Mouse (Mus musculus): Measurements from ENCODE around the gene Coq10b. TPM values are rescaled to one million over a fixed set of nuclear protein-coding genes. Genes with fewer than 3 reads are reported as not detected.
"Not testable (repeated sequence)": the region's sequence is repeated elsewhere in the genome, so short reads cannot be mapped to it uniquely, and the experiment has no call there.

The Coq10b gene
- polyA plus RNA-seq, 1 experiment from 2014 or later, result 18.2 TPM

- no peak overlapping the region for H3K9ac ChIP-seq
- no peaks in the 10 kb centered on the region for H3K4me1 ChIP-seq
- H3K9me3 ChIP-seq, result peaks cover 7% of the 10 kb centered on the region; the same call in 1 of the 2 replicates
- no peak overlapping the region for H3K4me2 ChIP-seq
- no peak for ATAC-seq (ENCODE audit: insufficient number of reproducible peaks, insufficient read depth, low FRiP score, low TSS enrichment, low read depth)
- WGBS, result 92% methylated on average over 5 of the region's 5 CpGs
- peaks cover 26% of the 10 kb centered on the region for H3K36me3 ChIP-seq
- H3K27ac ChIP-seq, result no peak overlapping the region
- no peaks in the 10 kb centered on the region for H3K27me3 ChIP-seq
- H3K4me3 ChIP-seq, result no peak overlapping the region
Observed at GRCm38 (mm10) chr1:55061099-55061498, 8.5 kb downstream of the Coq10b start.

DNA sequence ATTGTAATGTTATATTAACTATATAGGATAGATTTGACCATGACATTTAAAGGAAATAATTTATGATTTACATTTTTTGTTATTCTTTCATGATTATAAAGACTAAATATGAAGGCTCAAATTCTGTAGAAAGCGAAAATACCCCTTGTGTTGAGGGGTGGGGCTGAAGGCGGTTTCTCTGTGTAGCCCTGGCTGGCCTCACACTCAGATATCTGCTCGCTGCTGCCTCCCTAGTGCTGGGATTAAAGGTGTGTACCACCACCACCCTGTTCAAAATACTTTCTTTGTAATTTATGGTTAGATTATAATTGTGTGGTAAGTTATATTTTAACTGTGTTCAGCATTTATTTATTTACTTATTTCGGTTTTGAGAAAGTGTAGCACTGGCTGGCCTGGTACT is 9.2 kb downstream of the Coq10b start:
- no peak for ATAC-seq (ENCODE audit: insufficient number of reproducible peaks, insufficient read depth, low FRiP score, low TSS enrichment, low read depth)
- peaks cover 7% of the 10 kb centered on the region; the same call in 1 of the 2 replicates for H3K9me3 ChIP-seq
- 87% methylated on average over 4 of the region's 4 CpGs for WGBS

GRCm38 (mm10) chr1:55072328-55072727 is 19.8 kb downstream of the Coq10b start:
- not testable (repeated sequence) for ATAC-seq (ENCODE audit: insufficient number of reproducible peaks, insufficient read depth, low FRiP score, low TSS enrichment, low read depth); H3K4me2 ChIP-seq; H3K4me1 ChIP-seq; H3K9ac ChIP-seq; H3K4me3 ChIP-seq; H3K27ac ChIP-seq; H3K9me3 ChIP-seq; H3K27me3 ChIP-seq
- H3K36me3 ChIP-seq, result peaks cover 44% of the 10 kb centered on the region

More for the DNA sequence above, 9.2 kb downstream of the Coq10b start:
- Histone ChIP-seq H3K4me2 (no peak overlapping the region), H3K4me3 (no peak overlapping the region), H3K9ac (no peak overlapping the region), H3K36me3 (peaks cover 27% of the 10 kb centered on the region), H3K27me3 (no peaks in the 10 kb centered on the region), H3K27ac (no peak overlapping the region), H3K4me1 (no peaks in the 10 kb centered on the region)

- Histone ChIP-seq H3K9ac (no peak overlapping the region), H3K27ac (no peak overlapping the region), H3K36me3 (peaks cover 53% of the 10 kb centered on the region), H3K9me3 (no peaks in the 10 kb centered on the region), H3K4me1 (no peaks in the 10 kb centered on the region), H3K27me3 (no peaks in the 10 kb centered on the region), H3K4me3 (no peak overlapping the region), H3K4me2 (no peak overlapping the region)
- no peak for ATAC-seq (ENCODE audit: insufficient number of reproducible peaks, insufficient read depth, low FRiP score, low TSS enrichment, low read depth)
- 33% methylated on average over 2 of the region's 2 CpGs for WGBS
Observed at GRCm38 (mm10) chr1:55074757-55075156, 22.2 kb downstream of the Coq10b start.

GRCm38 (mm10) chr1:55075652-55076394 is 23.3 kb downstream of the Coq10b start:
- Histone ChIP-seq H3K4me1 (no peaks in the 10 kb centered on the region), H3K36me3 (peaks cover 60% of the 10 kb centered on the region), H3K27me3 (no peaks in the 10 kb centered on the region), H3K27ac (no peak overlapping the region), H3K4me2 (no peak overlapping the region), H3K9me3 (no peaks in the 10 kb centered on the region), H3K4me3 (no peak overlapping the region), H3K9ac (no peak overlapping the region)
- 0 out of 2 replicates have a peak, but pooled peaks have one; percentile 26 for ATAC-seq (ENCODE audit: insufficient number of reproducible peaks, insufficient read depth, low FRiP score, low TSS enrichment, low read depth)
- 73% methylated on average over 5 of the region's 5 CpGs for WGBS

DNA sequence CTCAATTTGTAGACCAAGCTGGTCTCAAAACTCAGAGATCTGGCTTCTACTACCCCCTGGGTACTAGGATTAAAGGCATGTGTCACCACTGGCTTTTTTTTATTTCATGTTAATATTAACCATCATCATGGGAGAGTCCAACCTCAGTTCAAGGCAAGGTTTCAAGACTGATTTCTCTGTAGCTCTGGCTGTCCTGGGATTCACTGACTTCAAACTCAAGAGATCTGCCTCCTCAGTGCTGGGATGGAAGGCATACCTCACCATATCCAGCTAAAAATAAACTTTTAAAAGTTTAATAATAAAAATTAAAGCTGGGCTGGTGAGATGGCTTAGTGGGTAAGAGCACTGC is 23.8 kb downstream of the Coq10b start:
- ATAC-seq (ENCODE audit: insufficient number of reproducible peaks, insufficient read depth, low FRiP score, low TSS enrichment, low read depth), result no peak
- H3K36me3 ChIP-seq, result peaks cover 60% of the 10 kb centered on the region
- no peak overlapping the region for H3K4me3 ChIP-seq

GRCm38 (mm10) chr1:55076849-55077516 is 24.4 kb downstream of the Coq10b start:
- ATAC-seq (ENCODE audit: insufficient number of reproducible peaks, insufficient read depth, low FRiP score, low TSS enrichment, low read depth), result no peak
- Histone ChIP-seq H3K36me3 (peaks cover 61% of the 10 kb centered on the region), H3K27me3 (no peaks in the 10 kb centered on the region), H3K4me3 (no peak overlapping the region), H3K27ac (no peak overlapping the region), H3K4me1 (no peaks in the 10 kb centered on the region), H3K4me2 (no peak overlapping the region), H3K9me3 (no peaks in the 10 kb centered on the region), H3K9ac (no peak overlapping the region)
- WGBS, result 78% methylated on average over 2 of the region's 2 CpGs

More for the DNA sequence above, 23.8 kb downstream of the Coq10b start:
- Histone ChIP-seq H3K9ac (no peak overlapping the region), H3K27me3 (no peaks in the 10 kb centered on the region), H3K4me1 (no peaks in the 10 kb centered on the region), H3K9me3 (no peaks in the 10 kb centered on the region), H3K27ac (no peak overlapping the region), H3K4me2 (no peak overlapping the region)

DNA sequence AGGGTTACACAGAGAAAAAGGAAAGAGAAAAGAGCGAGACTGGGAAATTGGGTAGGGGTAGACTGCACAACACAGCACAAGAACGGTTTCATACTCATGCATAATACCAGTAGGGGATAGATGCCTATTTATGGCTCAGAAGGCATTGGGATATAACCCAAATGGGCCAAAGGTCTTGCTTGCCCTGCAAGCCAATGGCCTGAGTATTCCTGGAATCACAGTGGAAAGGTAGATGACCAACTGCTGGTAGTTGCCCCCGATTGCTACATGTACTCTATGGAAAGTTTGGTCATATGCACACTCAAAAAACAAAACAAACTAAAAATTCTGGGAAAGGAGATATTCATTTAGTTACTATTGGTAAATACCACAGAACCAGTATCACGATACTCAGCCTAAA is 27.1 kb downstream of the Coq10b start:
- Histone ChIP-seq H3K36me3 (peaks cover 77% of the 10 kb centered on the region), H3K27ac (no peak overlapping the region), H3K27me3 (no peaks in the 10 kb centered on the region), H3K9me3 (0 out of 2 replicates have a peak, but pooled peaks cover 4% of the 10 kb centered on the region), H3K9ac (no peak overlapping the region), H3K4me3 (no peak overlapping the region), H3K4me1 (0 out of 2 replicates have a peak, but pooled peaks cover 6% of the 10 kb centered on the region), H3K4me2 (no peak overlapping the region)
- WGBS, result 86% methylated on average over 4 of the region's 4 CpGs
- ATAC-seq (ENCODE audit: insufficient number of reproducible peaks, insufficient read depth, low FRiP score, low TSS enrichment, low read depth), result no peak

DNA sequence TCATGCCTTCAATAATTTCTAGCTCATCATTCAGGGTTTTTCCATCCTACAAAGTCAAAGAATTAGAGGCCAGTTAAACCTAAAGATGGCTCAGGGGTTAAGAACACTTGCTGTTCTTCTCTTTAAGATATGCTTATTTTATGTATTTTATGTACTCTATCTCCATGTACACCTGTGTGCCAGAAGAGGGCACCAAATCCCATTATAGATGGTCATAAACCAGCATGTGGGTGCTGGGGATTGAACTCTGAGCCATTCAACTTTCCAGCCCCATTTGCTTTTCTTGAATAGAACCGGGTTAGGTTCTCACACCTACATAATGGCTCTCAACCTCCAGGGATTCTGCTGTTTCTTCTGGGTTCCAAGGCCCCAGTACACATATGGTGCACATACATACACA is 29.5 kb downstream of the Coq10b start:
- ATAC-seq (ENCODE audit: insufficient number of reproducible peaks, insufficient read depth, low FRiP score, low TSS enrichment, low read depth), result no peak

GRCm38 (mm10) chr1:55085781-55086366 is 33.3 kb downstream of the Coq10b start:
- Histone ChIP-seq H3K4me2 (peak overlapping the region; percentile 92), H3K9me3 (0 out of 2 replicates have a peak, but pooled peaks cover 4% of the 10 kb centered on the region), H3K4me3 (peak overlapping the region; percentile 97), H3K27ac (no peak overlapping the region), H3K36me3 (peaks cover 58% of the 10 kb centered on the region), H3K4me1 (peaks cover 35% of the 10 kb centered on the region), H3K27me3 (no peaks in the 10 kb centered on the region), H3K9ac (peak overlapping the region; percentile 94)
- ATAC-seq (ENCODE audit: insufficient number of reproducible peaks, insufficient read depth, low FRiP score, low TSS enrichment, low read depth), result no peak
- 43% methylated on average over 7 of the region's 7 CpGs for WGBS

More for the DNA sequence above, 29.5 kb downstream of the Coq10b start:
- H3K9ac ChIP-seq, result no peak overlapping the region
- no peak overlapping the region for H3K27ac ChIP-seq
- H3K4me3 ChIP-seq, result no peak overlapping the region
- WGBS, result 86% methylated on average over 1 of the region's 1 CpGs
- no peak overlapping the region for H3K4me2 ChIP-seq
- H3K4me1 ChIP-seq, result peaks cover 26% of the 10 kb centered on the region
- no peaks in the 10 kb centered on the region for H3K27me3 ChIP-seq
- H3K9me3 ChIP-seq, result 0 out of 2 replicates have a peak, but pooled peaks cover 4% of the 10 kb centered on the region
- peaks cover 79% of the 10 kb centered on the region for H3K36me3 ChIP-seq

DNA sequence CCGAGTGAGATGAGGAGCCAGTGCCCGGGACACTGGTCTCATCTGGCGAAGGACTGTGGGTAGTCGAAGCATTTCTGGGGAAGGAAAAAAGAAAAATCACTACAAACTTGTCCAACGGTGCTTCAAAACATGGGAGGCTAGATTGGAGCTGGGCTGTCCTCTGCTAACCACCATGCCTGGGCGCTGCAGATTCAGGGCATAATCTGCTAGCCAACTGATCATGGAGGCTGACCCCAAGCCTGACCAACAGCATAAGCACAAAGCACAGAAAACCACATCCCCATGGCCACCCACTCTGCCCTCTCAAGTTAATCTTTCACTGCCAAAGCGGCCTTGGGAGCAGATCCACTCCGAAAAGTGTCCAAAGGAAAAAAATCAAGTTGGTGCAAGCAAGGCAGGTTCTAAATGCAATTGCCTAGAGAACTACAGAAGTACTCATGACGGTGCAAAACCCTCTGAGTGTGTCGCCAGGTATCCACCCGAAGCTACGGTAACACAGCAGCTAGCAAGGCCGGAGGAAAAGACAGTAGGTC is 34.4 kb downstream of the Coq10b start:
- peaks cover 35% of the 10 kb centered on the region for H3K4me1 ChIP-seq
- 2% methylated on average over 13 of the region's 13 CpGs for WGBS
- peak overlapping the region; percentile 93 for H3K27ac ChIP-seq
- no peak for ATAC-seq (ENCODE audit: insufficient number of reproducible peaks, insufficient read depth, low FRiP score, low TSS enrichment, low read depth)
- peak overlapping the region; percentile 97 for H3K4me3 ChIP-seq
- peak overlapping the region; percentile 94 for H3K9ac ChIP-seq
- no peaks in the 10 kb centered on the region for H3K27me3 ChIP-seq
- peak overlapping the region; percentile 92 for H3K4me2 ChIP-seq
- 0 out of 2 replicates have a peak, but pooled peaks cover 4% of the 10 kb centered on the region for H3K9me3 ChIP-seq
- H3K36me3 ChIP-seq, result peaks cover 54% of the 10 kb centered on the region
